Mouse (Mus musculus): ENCODE data around the gene Abcc6. TPM values are rescaled to one million over a fixed set of nuclear protein-coding genes. Genes with fewer than 3 reads are reported as not detected.

Gene Abcc6
- 4.5 TPM for polyA plus RNA-seq (2014; fragmentation: Illumina TruSeq; extraction: RNeasy Lipid Tissue Mini Kit (QIAGEN cat#74804); ENCODE audit: low read depth, low replicate concordance)

DNA sequence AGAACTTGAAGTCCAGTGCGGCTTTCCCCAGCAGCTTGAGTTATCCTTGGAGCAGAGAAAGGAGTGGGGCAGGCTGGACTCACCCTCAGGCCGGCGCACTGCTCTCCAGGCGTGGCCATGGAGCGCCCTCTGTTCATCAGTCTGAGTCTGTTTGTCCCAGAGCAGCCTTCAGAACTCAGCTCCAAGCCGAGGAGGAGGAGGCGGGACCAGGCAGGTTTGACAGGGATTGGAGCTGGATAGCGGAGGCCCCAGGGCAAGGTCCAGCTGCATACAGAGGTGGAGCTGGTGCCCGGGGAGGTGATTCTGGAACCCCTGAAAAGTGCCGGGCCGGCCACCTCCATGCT lies at the start of gene Abcc6:
Gene Abcc6 (minus strand): TSS at position 158 of the 344 bp plus-strand sequence.

DNA sequence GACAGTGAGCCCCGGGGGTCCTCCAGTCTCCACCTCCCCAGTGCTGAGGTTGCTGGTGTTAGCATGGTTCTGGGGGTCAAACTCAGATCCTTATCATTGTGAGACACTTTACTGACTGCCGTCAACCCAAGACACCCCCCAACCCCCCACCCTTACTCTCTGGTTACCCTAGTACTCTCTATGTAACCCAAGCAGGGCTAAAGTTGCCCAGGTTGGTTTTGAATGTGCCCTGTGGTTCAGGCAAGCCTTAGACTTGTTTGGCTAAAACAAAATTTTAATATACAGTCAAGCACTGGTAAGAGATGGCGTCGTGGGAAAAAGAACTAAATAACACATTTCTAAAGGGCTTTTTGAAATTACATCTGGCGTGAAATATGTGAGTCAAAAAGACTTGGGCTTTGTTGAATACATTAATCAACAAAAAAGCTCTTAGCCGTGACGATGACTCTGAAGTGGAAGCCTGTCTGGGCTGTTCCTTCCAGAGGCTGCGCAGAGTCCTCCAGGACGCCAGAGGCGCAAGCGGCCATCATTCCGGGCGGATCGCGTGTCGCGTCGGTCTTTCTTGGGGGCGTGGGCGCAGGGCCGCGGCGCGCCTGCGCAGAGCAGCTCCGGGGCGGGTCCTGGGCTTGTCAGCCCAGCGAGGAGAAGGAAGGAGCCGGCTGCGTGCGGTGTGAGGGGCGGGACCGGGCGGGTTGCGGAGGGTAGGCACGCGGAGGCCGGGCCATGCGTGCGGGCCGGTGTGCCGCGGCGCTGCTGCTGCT lies 3.2 kb upstream of the Abcc6 start, which contains the start of gene Nomo1:
Gene Nomo1 (plus strand): TSS at position 590 of the 761 bp plus-strand sequence.

DNA sequence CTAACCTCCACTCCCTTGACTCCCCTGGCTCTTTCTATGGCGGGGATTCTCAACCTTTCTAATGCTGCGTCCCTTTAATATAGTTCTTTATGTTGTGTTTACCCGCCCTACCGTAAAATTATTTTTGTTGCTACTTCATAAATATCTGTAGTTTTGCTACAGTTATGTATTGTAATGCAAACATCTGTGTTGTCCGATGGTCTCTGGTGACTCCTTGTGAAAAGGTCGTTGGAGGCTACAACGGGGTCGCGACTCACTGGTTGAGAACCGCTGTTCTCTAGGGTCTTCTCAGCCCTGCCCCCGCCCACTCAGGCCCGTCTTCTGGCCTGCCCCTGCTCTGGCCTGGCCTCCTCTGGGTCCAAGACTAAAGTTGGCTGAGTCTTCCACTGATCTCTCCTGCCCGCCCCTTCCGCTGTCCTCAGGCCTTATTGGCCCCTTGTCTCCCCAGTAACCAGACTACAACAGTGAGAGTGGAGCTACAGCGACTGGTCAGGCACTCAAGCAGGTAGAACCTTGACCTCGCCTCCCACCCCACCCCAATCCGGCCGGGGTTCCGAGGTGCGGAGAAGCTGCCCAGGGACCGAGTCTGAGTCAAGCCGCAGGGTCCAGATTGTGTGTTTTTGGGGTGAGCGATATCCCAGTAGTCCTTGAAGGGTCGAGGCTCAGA lies 106.2 kb downstream of the Abcc6 start, which contains the start of gene Ccdc114:
Gene Ccdc114 (plus strand): TSS at position 311 of the 667 bp plus-strand sequence.

DNA sequence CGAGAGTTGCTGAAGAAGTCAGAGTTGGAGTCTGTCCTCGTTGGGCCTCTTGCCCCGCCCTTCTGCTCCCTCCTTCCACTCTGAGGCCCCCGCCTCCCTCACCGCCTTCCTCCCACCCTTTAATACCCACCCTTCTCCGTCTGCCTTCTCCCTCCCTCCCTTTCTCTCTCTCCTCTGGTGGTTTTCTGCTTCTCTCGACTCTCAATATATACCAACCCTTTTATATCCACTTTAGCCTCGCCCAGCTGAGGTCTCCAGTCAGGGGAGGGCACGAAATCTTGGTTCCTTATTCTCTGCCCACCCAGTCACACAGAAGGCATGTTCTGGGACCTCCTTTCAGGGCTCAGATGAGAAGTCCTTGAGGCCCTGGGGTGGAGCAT lies 108.9 kb downstream of the Abcc6 start, which contains the start of gene Emp3:
Gene Emp3 (minus strand): TSS at position 163 of the 380 bp plus-strand sequence.

Other genes starting within 250 kb of the Abcc6 start
- gene Lmtk3, start 246.6 kb downstream of the Abcc6 start, polyA plus RNA-seq (2014; fragmentation: Illumina TruSeq; extraction: RNeasy Lipid Tissue Mini Kit (QIAGEN cat#74804); ENCODE audit: low read depth, low replicate concordance) = not detected
- not detected for gene Sult2b1, start 245.6 kb downstream of the Abcc6 start, polyA plus RNA-seq (2014; fragmentation: Illumina TruSeq; extraction: RNeasy Lipid Tissue Mini Kit (QIAGEN cat#74804); ENCODE audit: low read depth, low replicate concordance)
- 9.5 TPM for gene Cyth2, start 215.7 kb downstream of the Abcc6 start, polyA plus RNA-seq (2014; fragmentation: Illumina TruSeq; extraction: RNeasy Lipid Tissue Mini Kit (QIAGEN cat#74804); ENCODE audit: low read depth, low replicate concordance)
- not detected for gene Kcnj14, start 205.5 kb downstream of the Abcc6 start, polyA plus RNA-seq (2014; fragmentation: Illumina TruSeq; extraction: RNeasy Lipid Tissue Mini Kit (QIAGEN cat#74804); ENCODE audit: low read depth, low replicate concordance)
- gene Grwd1, start 199.4 kb downstream of the Abcc6 start, polyA plus RNA-seq (2014; fragmentation: Illumina TruSeq; extraction: RNeasy Lipid Tissue Mini Kit (QIAGEN cat#74804); ENCODE audit: low read depth, low replicate concordance) = 0.66 TPM
- 63.8 TPM for gene Kdelr1, start 157.5 kb downstream of the Abcc6 start, polyA plus RNA-seq (2014; fragmentation: Illumina TruSeq; extraction: RNeasy Lipid Tissue Mini Kit (QIAGEN cat#74804); ENCODE audit: low read depth, low replicate concordance)
- not detected for gene Grin2d, start 151.9 kb downstream of the Abcc6 start, polyA plus RNA-seq (2014; fragmentation: Illumina TruSeq; extraction: RNeasy Lipid Tissue Mini Kit (QIAGEN cat#74804); ENCODE audit: low read depth, low replicate concordance)
- gene Syngr4, start 133.6 kb downstream of the Abcc6 start, polyA plus RNA-seq (2014; fragmentation: Illumina TruSeq; extraction: RNeasy Lipid Tissue Mini Kit (QIAGEN cat#74804); ENCODE audit: low read depth, low replicate concordance) = not detected
- 2.9 TPM for gene Tmem143, start 133.4 kb downstream of the Abcc6 start, polyA plus RNA-seq (2014; fragmentation: Illumina TruSeq; extraction: RNeasy Lipid Tissue Mini Kit (QIAGEN cat#74804); ENCODE audit: low read depth, low replicate concordance)
- not detected for gene Emp3, start 108.9 kb downstream of the Abcc6 start, polyA plus RNA-seq (2014; fragmentation: Illumina TruSeq; extraction: RNeasy Lipid Tissue Mini Kit (QIAGEN cat#74804); ENCODE audit: low read depth, low replicate concordance)
- not detected for gene Ccdc114, start 106.2 kb downstream of the Abcc6 start, polyA plus RNA-seq (2014; fragmentation: Illumina TruSeq; extraction: RNeasy Lipid Tissue Mini Kit (QIAGEN cat#74804); ENCODE audit: low read depth, low replicate concordance)
- 2.9 TPM for gene Nomo1, start 3.4 kb upstream of the Abcc6 start, polyA plus RNA-seq (2014; fragmentation: Illumina TruSeq; extraction: RNeasy Lipid Tissue Mini Kit (QIAGEN cat#74804); ENCODE audit: low read depth, low replicate concordance)
- not detected for gene Kcnj11, start 70.5 kb upstream of the Abcc6 start, polyA plus RNA-seq (2014; fragmentation: Illumina TruSeq; extraction: RNeasy Lipid Tissue Mini Kit (QIAGEN cat#74804); ENCODE audit: low read depth, low replicate concordance)
- gene Abcc8, start 149.7 kb upstream of the Abcc6 start, polyA plus RNA-seq (2014; fragmentation: Illumina TruSeq; extraction: RNeasy Lipid Tissue Mini Kit (QIAGEN cat#74804); ENCODE audit: low read depth, low replicate concordance) = not detected
- not detected for gene Ush1c, start 208.2 kb upstream of the Abcc6 start, polyA plus RNA-seq (2014; fragmentation: Illumina TruSeq; extraction: RNeasy Lipid Tissue Mini Kit (QIAGEN cat#74804); ENCODE audit: low read depth, low replicate concordance)
- gene Otog, start 210.7 kb upstream of the Abcc6 start, polyA plus RNA-seq (2014; fragmentation: Illumina TruSeq; extraction: RNeasy Lipid Tissue Mini Kit (QIAGEN cat#74804); ENCODE audit: low read depth, low replicate concordance) = not detected